Mouse (Mus musculus) layer of hippocampus, postnatal 14 days (tissue): ENCODE measurements at regions not wholly inside any gene's neighbourhood (a gene's known extent, or its start where the extent isn't known, plus 50 kb on each side); places are given as distances from the start of the nearest gene placed in this dataset.
"Not testable (repeated sequence)": the region's sequence is repeated elsewhere in the genome, so short reads cannot be mapped to it uniquely, and the experiment has no call there.

Source experiments
- DNase-seq, 2 experiments: peaks; one replicate each; pipeline ENCODE4 v3.0.0; 2021 to 2022; ENCODE audit warnings: low spot score in 2 of 2, mixed read lengths in 1 of 2

- DNase-seq, result not testable (repeated sequence)
Observed at GRCm38 (mm10) chr10:52529661-52530060, 112.3 kb downstream of the Nus1 start.

- no peak for DNase-seq
Observed at GRCm38 (mm10) chr10:52530846-52531245, 113.5 kb downstream of the Nus1 start.

GRCm38 (mm10) chr10:52533278-52533892, 116.0 kb downstream of the Nus1 start:
- no peak for DNase-seq

- peak in 1 of 2 experiments; percentile 54 for DNase-seq
Observed at GRCm38 (mm10) chr10:52533893-52534287, 116.5 kb downstream of the Nus1 start.

- DNase-seq, result no peak
Observed at GRCm38 (mm10) chr10:52545566-52545965, 128.2 kb downstream of the Nus1 start.

GRCm38 (mm10) chr10:52577383-52577782, 113.0 kb upstream of the Slc35f1 start:
- DNase-seq, result no peak

- DNase-seq, result no peak
Observed at GRCm38 (mm10) chr10:52577795-52578194, 112.5 kb upstream of the Slc35f1 start.

GRCm38 (mm10) chr10:52578238-52578832, 112.0 kb upstream of the Slc35f1 start:
- DNase-seq, result no peak

GRCm38 (mm10) chr10:52593780-52594179, 96.6 kb upstream of the Slc35f1 start:
- DNase-seq, result no peak
